Mouse (Mus musculus) frontal cortex, postnatal 36 days (tissue): ENCODE results near the gene Gm28891.
"Not testable (repeated sequence)": the region's sequence is repeated elsewhere in the genome, so short reads cannot be mapped to it uniquely, and the experiment has no call there.

ENCODE experiments used
- DNase-seq, 2 experiments: peaks; one replicate each; pipeline ENCODE4 v3.0.0; 2022; ENCODE audit warnings: low spot score in 2 of 2

Gene Gm28891

DNA sequence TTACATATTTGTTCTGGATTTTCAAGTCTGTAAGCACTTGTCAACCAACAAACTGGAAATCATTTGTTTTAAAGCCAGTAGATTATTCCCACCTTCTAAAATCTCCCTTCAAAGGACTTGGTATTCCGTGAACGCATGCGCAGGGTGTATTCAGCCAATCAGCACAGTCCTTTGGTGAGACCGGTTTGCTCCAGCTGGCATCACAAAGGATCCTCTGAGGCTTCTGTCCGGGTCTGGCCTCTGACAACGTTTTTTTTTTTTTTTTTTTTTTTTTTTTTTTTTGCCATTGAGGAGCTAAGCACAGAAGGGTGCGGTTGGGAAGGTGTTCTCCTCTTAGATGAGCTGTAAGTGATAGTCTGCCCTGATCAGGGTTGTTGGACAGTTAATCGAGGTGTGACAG lies at the start of gene Gm28891:
Gene Gm28891 (plus strand): TSS at position 301 of the 400 bp plus-strand sequence.
- not testable (repeated sequence) for DNase-seq
